Mouse (Mus musculus) CH12F3 (cell line): Measurements from ENCODE around the gene Etv6.

Source experiments
- in situ Hi-C: fragments of 300-500 bp; cut with MboI; formaldehyde crosslinking; loops from 2 replicates; pipeline ENCODE4 v1.14.3; 2020; ENCODE audit warnings: low sequenced_read_pairs

Etv6 gene

GRCm38 (mm10) chr6:134136315-134136714, 100.8 kb downstream of the Etv6 start:
- in situ Hi-C loops, result no loop called here

GRCm38 (mm10) chr6:134139359-134139758, 103.9 kb downstream of the Etv6 start:
- in situ Hi-C loops, result no loop called here

GRCm38 (mm10) chr6:134140718-134141615, 105.5 kb downstream of the Etv6 start:
- in situ Hi-C loops, result no loop called here

- in situ Hi-C loops, result no loop called here
Measured at GRCm38 (mm10) chr6:134141616-134142165, 106.2 kb downstream of the Etv6 start.

- in situ Hi-C loops, result no loop called here
Measured at GRCm38 (mm10) chr6:134142700-134143099, 107.2 kb downstream of the Etv6 start.

GRCm38 (mm10) chr6:134143649-134144097, 108.2 kb downstream of the Etv6 start:
- in situ Hi-C loops, result no loop called here

GRCm38 (mm10) chr6:134144231-134145130, 109.0 kb downstream of the Etv6 start:
- in situ Hi-C loops, result no loop called here

- in situ Hi-C loops, result no loop called here
Measured at GRCm38 (mm10) chr6:134147596-134148442, 112.3 kb downstream of the Etv6 start.

- in situ Hi-C loops, result no loop called here
Measured at GRCm38 (mm10) chr6:134148443-134148942, 113.0 kb downstream of the Etv6 start.

GRCm38 (mm10) chr6:134149606-134150005, 114.1 kb downstream of the Etv6 start:
- in situ Hi-C loops, result no loop called here

GRCm38 (mm10) chr6:134151022-134151680, 115.7 kb downstream of the Etv6 start:
- in situ Hi-C loops, result no loop called here

- in situ Hi-C loops, result no loop called here
Measured at GRCm38 (mm10) chr6:134151853-134152505, 116.5 kb downstream of the Etv6 start.

GRCm38 (mm10) chr6:134152539-134152938, 117.0 kb downstream of the Etv6 start:
- in situ Hi-C loops, result no loop called here

- in situ Hi-C loops, result no loop called here
Measured at GRCm38 (mm10) chr6:134154746-134155145, 119.2 kb downstream of the Etv6 start.

- in situ Hi-C loops, result no loop called here
Measured at GRCm38 (mm10) chr6:134155900-134156623, 120.6 kb downstream of the Etv6 start.

GRCm38 (mm10) chr6:134157533-134158115, 122.1 kb downstream of the Etv6 start:
- in situ Hi-C loops, result no loop called here

GRCm38 (mm10) chr6:134158201-134158600, 122.7 kb downstream of the Etv6 start:
- in situ Hi-C loops, result no loop called here

- in situ Hi-C loops, result no loop called here
Measured at GRCm38 (mm10) chr6:134159672-134160071, 124.2 kb downstream of the Etv6 start.
